Mouse (Mus musculus): Measurements from ENCODE around the gene Steap1. TPM values are rescaled to one million over a fixed set of nuclear protein-coding genes. Genes with fewer than 3 reads are reported as not detected.

The Steap1 gene
- total RNA-seq (2021) = not detected
- 0.33 TPM in 1 of 2 replicates, not detected in the other for polyA plus RNA-seq (2012; rRNA removed)
- long read RNA-seq = 0 reads

DNA sequence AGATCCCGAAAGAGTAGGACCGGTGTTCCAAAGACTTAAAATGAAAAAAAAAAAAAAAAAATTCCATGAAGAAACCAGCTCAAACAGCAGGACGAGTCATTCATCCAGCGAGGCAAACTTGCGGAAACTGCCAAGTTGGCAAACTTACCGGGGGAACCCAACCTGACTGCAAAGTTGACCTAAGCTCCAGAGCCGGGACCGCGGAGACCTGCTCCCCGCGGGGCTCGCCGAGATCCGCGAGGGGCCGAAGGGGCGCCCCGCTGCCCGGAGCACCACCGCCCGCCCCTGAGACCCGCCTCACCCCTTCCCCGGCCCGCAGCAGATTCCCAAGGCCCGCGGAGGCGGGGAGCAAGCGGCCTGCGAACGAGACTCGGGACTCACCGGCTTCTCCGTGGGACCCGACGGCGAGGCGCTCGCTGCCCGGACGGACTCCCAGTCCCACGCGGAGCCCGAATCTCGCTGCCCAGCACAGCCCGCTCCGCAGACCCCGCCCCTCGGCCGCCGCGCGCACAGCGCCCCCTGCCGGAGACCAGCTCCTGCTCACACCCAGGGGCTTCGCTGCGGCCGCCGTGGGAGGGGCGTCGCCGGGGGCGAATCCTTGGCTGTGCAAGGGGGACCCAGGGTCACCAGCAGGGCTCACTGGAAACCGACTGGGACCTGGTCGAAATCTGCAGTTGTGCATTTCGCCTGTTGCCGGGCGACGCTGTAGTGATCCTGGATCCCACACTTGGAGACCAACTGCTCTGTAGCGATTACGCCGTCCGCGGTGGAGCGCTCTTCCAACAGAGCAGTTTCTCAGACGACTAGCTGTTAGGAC lies at the start of gene Steap1:
Steap1 (minus strand) TSS at position 461 of the 817 bp plus-strand sequence.
- peak; percentile 99; the same call in 1 of the 2 replicates for TF ChIP-seq CTCF (IDR thresholded peaks at IDR 0.05)
- no peak for TF ChIP-seq POLR2A (IDR thresholded peaks at IDR 0.05; ENCODE audit: insufficient read depth, low read depth, low read length)
- intact Hi-C loops (cut with DNase I) = loop anchor here (1.0 kb wide), 2 partner anchors 103 to 255 kb away; no protein-coding TSS in a partner anchor
- Histone ChIP-seq H3K4me1 (ENCODE audit: control insufficient read depth, insufficient read depth, low read length) (peaks cover 2% of the 10 kb centered on the region; the same call in 1 of the 2 replicates), H3K9ac (ENCODE audit: low read depth, low read length) (peak within 1 kb of the TSS; percentile 67), H3K36me3 (ENCODE audit: control insufficient read depth, insufficient read depth, low read length) (no peaks in the 10 kb centered on the region), H3K4me3 (peak within 1 kb of the TSS; percentile 66), H3K27ac (no peak within 1 kb of the TSS), H3K79me2 (replicated peaks; ENCODE audit: control insufficient read depth, insufficient read depth, low read length) (no peaks in the 10 kb centered on the region), H3K27me3 (ENCODE audit: control insufficient read depth, insufficient read depth, low read length) (peaks cover 3% of the 10 kb centered on the region)
- under 1% methylated on average over 65 of the region's 75 CpGs for WGBS
- peak; percentile 85 to 95 for DNase-seq

DNA sequence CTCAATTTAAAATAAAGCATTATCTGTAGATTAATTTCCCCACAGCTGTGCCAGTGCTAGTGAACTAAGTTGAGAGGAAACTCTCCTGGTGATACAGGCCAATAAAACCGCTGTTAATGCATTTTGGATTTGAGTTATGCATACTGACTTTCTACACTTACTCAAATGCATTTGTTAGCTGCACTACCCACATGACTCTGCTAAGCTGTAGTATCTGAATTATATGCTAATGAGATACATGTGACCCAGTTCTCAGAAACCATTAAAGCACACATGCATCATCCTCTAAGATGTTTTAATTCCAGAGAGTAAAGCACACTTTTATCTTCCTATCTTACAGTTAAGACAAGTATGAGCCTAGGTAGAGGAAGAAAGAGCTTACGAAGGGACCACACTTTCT lies 38.0 kb upstream of the Steap1 start:
- H3K4me1 ChIP-seq (ENCODE audit: control insufficient read depth, insufficient read depth, low read length) = no peaks in the 10 kb centered on the region
- no peak overlapping the region for H3K27ac ChIP-seq
- WGBS = 74% methylated on average over 2 of the region's 2 CpGs
- no peak for TF ChIP-seq EP300 (IDR thresholded peaks at IDR 0.05; ENCODE audit: insufficient read depth, low read depth, low read length)
- TF ChIP-seq POLR2A (IDR thresholded peaks at IDR 0.05; ENCODE audit: insufficient read depth, low read depth, low read length) = no peak
- TF ChIP-seq CTCF (IDR thresholded peaks at IDR 0.05) = no peak
- no peak overlapping the region for H3K9ac ChIP-seq (ENCODE audit: low read depth, low read length)
- intact Hi-C loops (cut with DNase I) = no loop called here
- no peak for DNase-seq
- no peaks in the 10 kb centered on the region for H3K36me3 ChIP-seq (ENCODE audit: control insufficient read depth, insufficient read depth, low read length)
- H3K4me3 ChIP-seq = no peak overlapping the region
- no peaks in the 10 kb centered on the region for H3K79me2 ChIP-seq (replicated peaks; ENCODE audit: control insufficient read depth, insufficient read depth, low read length)
- H3K27me3 ChIP-seq (ENCODE audit: control insufficient read depth, insufficient read depth, low read length) = no peaks in the 10 kb centered on the region

DNA sequence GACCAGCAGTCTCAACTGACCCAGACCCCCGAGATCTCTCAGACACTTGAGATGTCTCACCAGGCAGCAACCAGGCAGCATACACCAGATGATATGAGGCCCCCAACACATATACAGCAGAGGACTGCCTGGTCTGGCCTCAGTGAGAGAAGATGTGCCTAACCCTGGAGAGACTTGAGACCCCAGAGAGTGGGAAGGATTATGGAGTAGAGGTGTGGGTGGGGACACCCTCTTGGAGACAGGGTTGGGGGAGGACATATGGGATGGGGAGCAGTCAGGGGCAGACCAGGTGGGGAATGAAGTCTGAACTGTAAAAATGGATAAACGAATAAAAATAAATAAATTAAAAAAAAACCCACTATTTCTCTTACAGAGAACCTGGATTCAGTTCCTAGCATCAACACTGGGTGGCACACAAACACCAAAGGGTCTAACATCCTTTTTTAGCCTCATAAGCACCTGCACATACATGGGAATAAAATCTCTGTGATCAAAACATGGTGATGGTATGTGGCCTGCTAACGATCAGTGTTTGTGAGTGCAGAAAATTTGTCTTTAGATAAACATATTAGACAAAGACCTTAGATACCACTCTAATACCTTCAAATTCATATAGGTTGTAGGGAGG lies 7.4 kb upstream of the Steap1 start:
- Histone ChIP-seq H3K27ac (no peak overlapping the region), H3K4me3 (no peak overlapping the region), H3K36me3 (ENCODE audit: control insufficient read depth, insufficient read depth, low read length) (no peaks in the 10 kb centered on the region), H3K9ac (ENCODE audit: low read depth, low read length) (no peak overlapping the region), H3K27me3 (ENCODE audit: control insufficient read depth, insufficient read depth, low read length) (no peaks in the 10 kb centered on the region), H3K4me1 (ENCODE audit: control insufficient read depth, insufficient read depth, low read length) (no peaks in the 10 kb centered on the region), H3K79me2 (replicated peaks; ENCODE audit: control insufficient read depth, insufficient read depth, low read length) (no peaks in the 10 kb centered on the region)
- DNase-seq = no peak
- TF ChIP-seq POLR2A (IDR thresholded peaks at IDR 0.05; ENCODE audit: insufficient read depth, low read depth, low read length) = no peak
- intact Hi-C loops (cut with DNase I) = no loop called here
- WGBS = 57% methylated on average over 3 of the region's 3 CpGs

DNA sequence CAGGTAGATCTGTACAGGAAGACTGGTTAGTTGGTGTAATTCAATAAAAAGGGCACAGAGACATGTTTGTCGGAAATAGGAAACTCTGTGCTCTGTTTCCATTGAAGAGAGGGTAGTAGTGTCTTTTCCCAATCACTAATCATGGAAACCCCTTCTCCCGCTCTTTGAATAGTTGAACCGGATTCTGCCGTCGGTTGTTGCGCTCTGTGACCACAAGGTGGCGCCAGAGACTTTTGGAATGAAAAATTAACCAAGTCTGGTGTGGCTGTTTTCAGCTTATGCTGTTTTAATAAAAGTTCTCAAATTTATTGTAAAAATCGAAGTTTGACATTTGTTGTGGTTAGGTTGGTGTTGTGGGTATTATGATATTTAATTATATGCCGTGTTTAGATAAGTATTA lies 5.9 kb upstream of the Steap1 start:
- no peaks in the 10 kb centered on the region for H3K36me3 ChIP-seq (ENCODE audit: control insufficient read depth, insufficient read depth, low read length)
- peak; percentile 99 for TF ChIP-seq CTCF (IDR thresholded peaks at IDR 0.05)
- TF ChIP-seq EP300 (IDR thresholded peaks at IDR 0.05; ENCODE audit: insufficient read depth, low read depth, low read length) = peak; percentile 20; the same call in 1 of the 2 replicates
- no peak for TF ChIP-seq POLR2A (IDR thresholded peaks at IDR 0.05; ENCODE audit: insufficient read depth, low read depth, low read length)
- WGBS = 2% methylated on average over 9 of the region's 9 CpGs
- no peaks in the 10 kb centered on the region for H3K79me2 ChIP-seq (replicated peaks; ENCODE audit: control insufficient read depth, insufficient read depth, low read length)
- no peak overlapping the region for H3K9ac ChIP-seq (ENCODE audit: low read depth, low read length)
- intact Hi-C loops (cut with DNase I) = no loop called here
- peak; percentile 9 to 63 for DNase-seq
- no peaks in the 10 kb centered on the region for H3K4me1 ChIP-seq (ENCODE audit: control insufficient read depth, insufficient read depth, low read length)
- H3K27ac ChIP-seq = no peak overlapping the region
- no peak overlapping the region for H3K4me3 ChIP-seq
- no peaks in the 10 kb centered on the region for H3K27me3 ChIP-seq (ENCODE audit: control insufficient read depth, insufficient read depth, low read length)

DNA sequence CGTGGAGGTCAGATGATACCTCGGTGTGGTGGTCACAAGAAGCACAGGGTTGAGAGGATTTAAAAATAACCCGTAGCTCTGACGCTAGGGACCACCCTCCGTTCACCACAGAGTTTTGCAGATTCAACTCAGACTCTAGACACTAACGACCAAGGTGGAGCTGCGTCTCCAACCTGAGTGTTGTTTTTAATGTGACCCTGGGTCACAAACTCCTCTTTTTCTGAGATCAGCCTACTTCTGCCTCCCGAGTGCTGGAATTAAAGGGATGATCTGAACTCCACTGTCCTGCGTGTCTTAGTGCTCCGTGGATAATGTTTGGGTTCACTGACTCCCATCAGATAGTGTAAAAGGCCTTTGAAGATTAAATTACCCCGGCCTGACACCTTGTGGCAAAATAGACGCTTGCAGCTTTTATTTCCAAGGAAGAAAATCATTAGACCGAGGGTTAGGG lies 671 bp upstream of the Steap1 start:
- Histone ChIP-seq H3K27ac (no peak overlapping the region), H3K27me3 (ENCODE audit: control insufficient read depth, insufficient read depth, low read length) (peaks cover 3% of the 10 kb centered on the region), H3K4me3 (peak overlapping the region; percentile 66), H3K9ac (ENCODE audit: low read depth, low read length) (no peak overlapping the region), H3K79me2 (replicated peaks; ENCODE audit: control insufficient read depth, insufficient read depth, low read length) (no peaks in the 10 kb centered on the region), H3K4me1 (ENCODE audit: control insufficient read depth, insufficient read depth, low read length) (peaks cover 2% of the 10 kb centered on the region; the same call in 1 of the 2 replicates), H3K36me3 (ENCODE audit: control insufficient read depth, insufficient read depth, low read length) (no peaks in the 10 kb centered on the region)
- intact Hi-C loops (cut with DNase I) = loop anchor here (1.0 kb wide), 2 partner anchors 103 to 255 kb away; no protein-coding TSS in a partner anchor
- peak; percentile 77 for TF ChIP-seq CTCF (IDR thresholded peaks at IDR 0.05)
- no peak for TF ChIP-seq POLR2A (IDR thresholded peaks at IDR 0.05; ENCODE audit: insufficient read depth, low read depth, low read length)
- WGBS = 1% methylated on average over 13 of the region's 13 CpGs
- peak; percentile 6 to 23 for DNase-seq

DNA sequence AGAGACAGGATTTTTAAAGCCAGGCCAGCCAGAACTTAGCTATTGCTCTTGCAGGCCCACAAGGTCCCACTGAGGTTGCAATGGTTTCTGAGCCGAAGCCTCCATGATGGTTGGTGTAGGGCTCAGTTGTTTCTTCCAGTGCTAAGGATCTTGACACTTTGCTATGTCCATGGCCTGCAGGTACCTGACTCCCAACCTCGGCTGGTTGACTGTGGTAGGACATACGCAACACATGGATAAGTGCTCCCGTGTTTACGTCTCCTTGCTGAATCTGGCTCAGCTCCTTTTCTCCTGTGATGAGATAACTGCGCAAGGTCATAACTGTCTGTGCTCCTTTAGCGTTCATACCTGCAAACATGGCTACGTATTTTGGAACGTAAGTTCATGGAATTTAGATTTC lies 14.7 kb downstream of the Steap1 start:
- Histone ChIP-seq H3K27me3 (ENCODE audit: control insufficient read depth, insufficient read depth, low read length) (no peaks in the 10 kb centered on the region), H3K9ac (ENCODE audit: low read depth, low read length) (no peak overlapping the region), H3K79me2 (replicated peaks; ENCODE audit: control insufficient read depth, insufficient read depth, low read length) (no peaks in the 10 kb centered on the region), H3K27ac (no peak overlapping the region), H3K4me1 (ENCODE audit: control insufficient read depth, insufficient read depth, low read length) (no peaks in the 10 kb centered on the region), H3K4me3 (no peak overlapping the region), H3K36me3 (ENCODE audit: control insufficient read depth, insufficient read depth, low read length) (no peaks in the 10 kb centered on the region)
- intact Hi-C loops (cut with DNase I) = no loop called here
- WGBS = 94% methylated on average over 9 of the region's 9 CpGs
- no peak for TF ChIP-seq POLR2A (IDR thresholded peaks at IDR 0.05; ENCODE audit: insufficient read depth, low read depth, low read length)
- TF ChIP-seq EP300 (IDR thresholded peaks at IDR 0.05; ENCODE audit: insufficient read depth, low read depth, low read length) = no peak
- no peak for TF ChIP-seq CTCF (IDR thresholded peaks at IDR 0.05)
- DNase-seq = no peak

All from heart, adult 2 months (tissue).